Mouse (Mus musculus) left cerebral cortex, postnatal 36 days (tissue): Measurements from ENCODE around the gene Cish. TPM values are rescaled to one million over a fixed set of nuclear protein-coding genes. Genes with fewer than 3 reads are reported as not detected.
"Not testable (repeated sequence)": the region's sequence is repeated elsewhere in the genome, so short reads cannot be mapped to it uniquely, and the experiment has no call there.

ENCODE experiments used
- DNase-seq, 2 experiments: peaks; one replicate each; pipeline ENCODE4 v3.0.0; 2021 to 2022; ENCODE audit warnings: low spot score in 2 of 2, mixed read lengths in 1 of 2
- intact Hi-C: fragments of 180-260 bp; cut with DNase I; formaldehyde crosslinking; loops from one replicate; pipeline ENCODE4 v1.15.1; 2025
- total RNA-seq, 2 experiments: library from RNA; stranded (reverse); gene quantifications; 2 replicates each; pipeline ENCODE4 v1.2.3; 2021

The Cish gene
- total RNA-seq, 2 experiments from 2014 or later, result 4.8 to 11.0 TPM

DNA sequence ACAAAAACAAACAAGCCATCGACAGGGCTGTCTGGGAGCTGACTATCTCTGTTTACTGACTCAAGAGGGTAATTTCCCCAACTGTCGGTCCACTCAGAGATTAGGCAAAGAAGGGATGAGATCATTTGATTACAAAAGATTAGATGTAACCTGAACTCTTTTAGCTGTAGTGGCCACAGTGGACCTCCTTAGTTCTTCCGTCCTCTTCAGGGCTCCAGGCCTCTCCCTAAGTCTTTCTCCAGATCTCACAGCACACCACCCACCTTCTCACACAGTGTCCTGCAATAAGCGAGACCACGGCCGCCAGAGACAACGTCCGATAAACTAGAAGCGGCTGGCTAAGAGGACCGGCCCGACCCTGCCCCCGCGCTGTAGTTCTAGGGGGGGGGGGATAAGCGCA lies 215 bp downstream of the Cish start:
- intact Hi-C loops, result no loop called here
- no peak for DNase-seq

DNA sequence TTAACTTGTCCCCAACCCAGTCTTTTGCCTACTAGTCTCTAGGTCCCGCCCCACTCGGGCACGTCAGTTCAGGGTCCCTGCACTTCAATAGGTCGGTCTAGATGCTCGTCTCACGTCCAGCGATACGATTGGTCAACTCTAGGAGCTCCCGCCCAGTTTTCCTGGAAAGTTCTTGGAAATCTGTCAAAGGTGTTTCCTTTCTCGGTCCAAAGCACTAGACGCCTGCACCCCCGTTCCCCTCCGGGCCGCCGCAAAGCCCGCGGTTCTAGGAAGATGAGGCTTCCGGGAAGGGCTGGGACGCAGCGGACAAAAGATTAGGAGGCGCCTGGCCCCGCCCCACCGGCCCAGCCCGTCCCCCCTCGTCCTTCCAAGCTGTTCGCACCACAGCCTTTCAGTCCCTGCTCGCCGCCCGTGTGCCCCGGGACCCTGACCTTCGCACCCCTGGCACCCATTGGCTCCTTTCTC lies 707 bp downstream of the Cish start:
- DNase-seq, result peak; percentile 87 to 93
- intact Hi-C loops, result no loop called here

DNA sequence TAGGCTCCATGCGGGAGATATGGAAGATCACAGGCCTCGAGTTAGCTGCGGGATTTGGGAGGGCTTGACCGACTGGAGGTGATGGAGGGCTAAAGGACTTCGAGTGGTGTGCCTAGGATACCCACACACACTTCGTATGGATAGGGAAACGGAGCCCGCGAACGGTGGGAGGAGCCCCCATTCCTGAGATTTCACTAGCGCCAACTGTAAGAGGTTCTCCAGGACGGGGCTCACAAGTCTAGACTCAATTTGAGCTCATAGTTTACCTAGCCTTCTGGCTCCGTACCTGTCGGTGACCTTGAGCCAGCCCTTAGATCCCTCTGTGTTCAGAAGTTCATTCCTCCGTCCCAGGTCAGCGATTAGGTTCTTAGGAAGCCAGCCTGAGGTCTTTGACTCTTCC lies 1.2 kb downstream of the Cish start:
- no peak for DNase-seq
- intact Hi-C loops, result no loop called here

GRCm38 (mm10) chr9:107297658-107298057 lies 1.8 kb downstream of the Cish start:
- no peak for DNase-seq
- intact Hi-C loops, result no loop called here

GRCm38 (mm10) chr9:107298059-107298780 lies 2.4 kb downstream of the Cish start:
- intact Hi-C loops, result no loop called here
- no peak for DNase-seq

DNA sequence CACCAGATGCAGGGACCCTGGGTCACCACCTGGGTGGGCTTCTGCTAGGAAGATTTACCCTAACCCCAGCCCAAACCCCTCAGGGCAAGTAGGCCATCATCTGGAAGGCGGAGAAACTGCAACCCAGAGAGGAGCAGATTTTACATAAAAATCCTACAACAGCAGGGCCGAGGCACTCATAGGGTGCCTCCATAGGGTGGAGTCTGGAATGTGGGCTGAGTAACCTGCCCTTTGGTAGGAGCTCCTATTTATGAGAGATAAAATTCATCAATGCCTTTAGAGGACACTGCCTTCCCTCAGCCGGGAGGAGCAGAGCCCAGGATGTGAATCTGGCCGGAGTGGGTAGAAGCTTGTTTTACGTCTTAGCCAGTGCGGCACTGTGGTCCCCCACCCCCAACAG lies 3.0 kb downstream of the Cish start:
- no peak for DNase-seq
- intact Hi-C loops, result no loop called here

GRCm38 (mm10) chr9:107299783-107300182 lies 4.0 kb downstream of the Cish start:
- intact Hi-C loops, result no loop called here
- no peak for DNase-seq

GRCm38 (mm10) chr9:107300224-107300973 lies 4.6 kb downstream of the Cish start:
- DNase-seq, result no peak
- intact Hi-C loops, result no loop called here

DNA sequence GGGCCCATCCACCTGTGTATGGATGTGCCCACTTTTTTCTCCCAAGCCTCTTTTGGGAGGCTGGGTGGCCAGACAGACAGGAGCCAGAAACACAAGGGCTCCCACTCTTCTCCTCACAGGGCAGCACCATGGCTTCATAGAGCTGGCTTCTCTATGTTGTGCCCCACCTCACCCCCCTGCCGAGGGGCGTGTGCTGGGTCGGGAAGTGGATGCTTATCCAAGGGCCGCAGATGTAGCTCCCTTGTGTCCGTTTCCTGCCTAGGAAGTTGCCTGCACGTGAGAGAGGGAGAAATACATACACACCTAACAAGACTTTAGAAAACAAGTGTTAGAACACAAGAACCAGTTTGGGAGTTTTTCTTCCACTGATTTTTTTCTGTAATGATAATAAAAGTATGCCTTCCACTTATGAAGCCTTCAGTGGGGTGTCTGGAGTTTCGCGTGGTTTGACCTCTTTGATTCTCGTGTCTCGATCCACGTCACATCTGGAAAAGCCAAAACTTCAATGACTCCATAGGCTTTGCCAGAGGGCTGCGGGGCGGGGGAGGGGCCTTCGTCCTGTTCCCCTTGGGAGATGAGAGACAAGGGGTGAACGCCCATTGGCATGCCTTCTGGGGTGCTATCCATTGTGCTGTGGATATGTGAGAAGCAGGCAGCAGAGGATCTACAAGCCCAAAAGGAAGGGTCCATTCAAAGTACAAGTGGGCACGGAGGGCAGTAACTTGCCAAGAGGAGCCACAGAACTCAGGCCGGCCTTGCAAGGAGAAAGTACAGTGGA lies 5.9 kb downstream of the Cish start:
- intact Hi-C loops, result no loop called here
- DNase-seq, result no peak

DNA sequence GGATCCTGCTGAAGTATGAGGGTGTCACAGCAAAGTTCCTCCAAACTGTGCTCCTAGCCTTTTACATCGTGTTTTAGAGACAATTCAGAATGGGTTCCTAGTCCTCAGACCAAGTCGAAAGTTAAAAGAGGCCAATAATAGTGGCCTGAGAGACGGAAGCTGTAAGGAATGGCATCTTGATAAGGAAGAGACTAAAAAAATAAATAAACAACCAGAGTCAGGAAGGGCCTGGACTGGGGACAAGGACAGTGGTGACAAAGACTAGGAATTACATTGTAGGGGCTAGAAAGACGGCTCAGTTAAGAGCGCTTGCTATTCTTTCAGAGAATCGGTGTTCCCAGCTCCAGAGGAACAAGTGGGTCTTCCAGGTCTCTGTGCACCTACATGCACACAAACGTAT lies 6.8 kb downstream of the Cish start:
- DNase-seq, result no peak
- intact Hi-C loops, result no loop called here

- intact Hi-C loops, result no loop called here
- DNase-seq, result no peak
Observed at GRCm38 (mm10) chr9:107303121-107303820, 7.4 kb downstream of the Cish start.

DNA sequence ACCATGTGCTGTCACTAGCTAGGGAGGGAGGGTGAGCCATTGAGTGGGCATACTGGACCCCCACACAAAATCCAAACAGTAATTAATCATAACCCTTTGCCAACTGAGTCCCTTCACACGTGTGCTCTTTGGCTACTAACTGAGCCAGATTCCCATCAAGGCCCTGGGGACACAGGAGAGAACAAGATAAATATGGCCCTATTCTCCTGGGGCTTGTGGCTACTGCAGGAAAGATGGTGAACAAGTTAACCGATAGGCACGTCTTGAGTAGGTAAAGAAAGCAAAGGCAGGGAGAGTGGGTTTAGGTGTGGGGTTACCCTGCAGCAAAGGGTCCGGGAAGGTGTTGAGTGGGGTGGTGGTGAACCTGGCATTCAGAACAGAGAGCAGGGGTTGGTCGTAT lies 8.1 kb downstream of the Cish start:
- intact Hi-C loops, result no loop called here
- DNase-seq, result no peak

DNA sequence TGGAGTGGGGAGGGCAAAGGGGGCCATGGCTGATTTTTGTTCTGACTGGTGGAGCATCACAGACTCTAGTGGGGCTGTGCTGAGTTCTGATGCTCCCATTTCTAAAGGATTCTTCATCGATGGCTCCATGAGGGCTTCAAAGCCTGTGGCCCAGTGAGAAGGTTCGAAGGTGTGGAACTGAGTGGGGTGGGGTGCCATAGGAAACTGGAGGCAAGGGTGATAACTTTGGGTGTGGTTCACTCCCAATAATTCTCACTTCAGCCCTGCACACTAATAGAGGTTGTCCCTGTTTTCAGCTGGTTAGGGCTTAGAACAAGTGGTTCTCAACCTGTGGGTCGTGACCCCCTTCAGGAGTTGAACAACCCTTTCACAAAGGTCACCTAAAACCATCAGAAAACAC lies 8.6 kb downstream of the Cish start:
- intact Hi-C loops, result no loop called here
- no peak for DNase-seq

- intact Hi-C loops, result no loop called here
Observed at GRCm38 (mm10) chr9:107305012-107305411, 9.2 kb downstream of the Cish start.

GRCm38 (mm10) chr9:107305601-107306542 lies 10.0 kb downstream of the Cish start:
- intact Hi-C loops, result no loop called here
- no peak for DNase-seq

More at GRCm38 (mm10) chr9:107305012-107305411, 9.2 kb downstream of the Cish start:
- DNase-seq, result no peak

DNA sequence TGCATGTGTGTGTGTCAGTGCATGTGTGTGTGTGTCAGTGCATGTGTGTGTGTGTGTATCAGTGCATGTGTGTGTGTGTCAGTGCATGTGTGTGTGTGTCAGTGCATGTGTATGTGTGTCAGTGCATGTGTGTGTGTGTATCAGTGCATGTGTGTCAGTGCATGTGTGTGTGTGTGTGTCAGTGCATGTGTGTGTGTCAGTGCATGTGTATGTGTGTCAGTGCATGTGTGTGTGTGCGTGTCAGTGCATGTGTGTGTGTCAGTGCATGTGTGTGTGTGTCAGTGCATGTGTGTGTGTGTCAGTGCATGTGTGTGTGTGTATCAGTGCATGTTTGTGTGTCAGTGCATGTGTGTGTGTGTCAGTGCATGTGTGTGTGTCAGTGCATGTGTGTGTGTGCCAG lies 10.8 kb downstream of the Cish start:
- intact Hi-C loops, DNase-seq: not testable (repeated sequence)

GRCm38 (mm10) chr9:107307099-107307872 lies 11.5 kb downstream of the Cish start:
- DNase-seq, result no peak
- intact Hi-C loops, result no loop called here

DNA sequence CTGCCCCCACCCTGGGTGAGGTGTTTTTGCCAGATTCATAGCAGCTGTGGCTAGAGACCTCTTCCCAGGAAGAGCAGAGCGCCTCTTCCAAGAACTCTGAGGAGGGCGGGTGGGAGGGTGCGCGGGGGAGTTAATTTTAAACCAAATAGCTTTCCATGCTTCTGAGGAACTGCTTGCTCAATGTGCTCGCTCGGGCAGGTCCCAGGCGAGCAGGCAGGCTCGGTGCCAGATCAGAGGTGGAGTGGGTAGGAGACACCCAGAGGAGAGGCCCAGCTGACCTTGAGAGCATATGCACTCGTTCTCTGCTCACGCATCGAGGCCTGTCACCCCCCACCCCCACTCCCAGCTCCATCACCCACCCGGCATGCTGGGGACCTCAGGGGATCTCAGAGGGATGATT lies 12.1 kb downstream of the Cish start:
- DNase-seq, result peak; percentile 40 to 41
- intact Hi-C loops, result no loop called here
